Mouse (Mus musculus): Measurements from ENCODE around the gene Unc80. TPM values are rescaled to one million over a fixed set of nuclear protein-coding genes. Genes with fewer than 3 reads are reported as not detected.

Gene Unc80
- polyA plus RNA-seq, 1 experiment from 2014 or later, result 0.27 TPM

DNA sequence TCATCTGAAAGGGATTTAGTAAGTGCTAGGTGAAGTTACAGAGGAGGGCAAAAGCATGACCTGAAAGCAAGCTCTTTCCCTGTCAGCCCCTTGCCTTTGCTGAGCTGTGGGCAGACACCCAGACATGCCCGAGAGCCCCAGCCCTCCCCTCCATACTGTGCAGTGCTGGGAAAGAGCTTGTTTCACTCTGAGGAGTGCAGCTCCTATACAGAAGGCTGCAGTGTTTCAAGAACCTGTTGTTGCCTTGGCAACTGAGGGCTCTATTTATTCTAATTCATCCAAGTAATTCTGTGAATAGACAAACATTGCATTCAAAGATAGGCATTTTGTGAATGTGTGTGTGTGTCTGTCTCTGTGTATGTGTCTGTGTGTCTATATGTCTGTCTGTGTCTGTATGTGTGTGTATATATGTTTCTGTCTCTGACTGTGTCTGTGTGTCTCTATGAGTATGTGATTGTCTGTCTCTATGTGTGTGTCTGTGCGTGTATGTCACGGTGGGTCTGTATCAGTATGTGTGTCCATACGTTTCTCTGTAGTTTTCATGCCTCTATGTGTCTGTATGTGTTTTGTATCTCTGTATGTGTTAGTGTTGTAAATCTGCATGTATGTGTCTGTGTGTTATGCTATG, 187.1 kb downstream of the Unc80 start:
- Histone ChIP-seq H3K27ac (ENCODE audit: low read length) (no peak overlapping the region), H3K9ac (ENCODE audit: low read depth, low read length) (no peak overlapping the region), H3K9me3 (ENCODE audit: control insufficient read depth, low read length) (no peaks in the 10 kb centered on the region), H3K4me1 (ENCODE audit: control insufficient read depth, insufficient read depth, low read length) (no peaks in the 10 kb centered on the region), H3K36me3 (ENCODE audit: control insufficient read depth, insufficient read depth, low read length) (no peaks in the 10 kb centered on the region), H3K27me3 (replicated peaks; ENCODE audit: control insufficient read depth, insufficient read depth, low read length) (no peaks in the 10 kb centered on the region), H3K4me3 (ENCODE audit: low read length) (no peak overlapping the region), H3K4me2 (ENCODE audit: low read depth, low read length) (no peak overlapping the region)
- ATAC-seq, result no peak
- WGBS, result 58% methylated on average over 4 of the region's 4 CpGs

DNA sequence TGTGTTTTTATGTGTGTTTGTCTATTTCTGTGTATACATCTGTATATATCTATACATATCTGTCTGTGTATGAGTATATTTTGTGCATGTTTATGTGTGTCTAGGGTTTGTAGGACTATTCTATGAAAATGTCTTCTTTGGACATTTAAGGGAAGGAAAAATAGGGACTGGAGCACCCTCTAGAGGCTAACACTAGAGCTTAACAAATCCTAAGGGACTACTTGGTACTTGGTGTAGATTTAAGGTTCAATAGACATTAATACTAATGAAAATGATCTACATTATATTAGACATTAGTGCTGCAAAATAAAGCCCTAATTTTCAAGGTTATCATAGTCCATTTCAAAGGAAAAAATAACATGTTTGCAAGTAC, 187.6 kb downstream of the Unc80 start:
- no peak for ATAC-seq
- no peak overlapping the region for H3K4me3 ChIP-seq (ENCODE audit: low read length)

DNA sequence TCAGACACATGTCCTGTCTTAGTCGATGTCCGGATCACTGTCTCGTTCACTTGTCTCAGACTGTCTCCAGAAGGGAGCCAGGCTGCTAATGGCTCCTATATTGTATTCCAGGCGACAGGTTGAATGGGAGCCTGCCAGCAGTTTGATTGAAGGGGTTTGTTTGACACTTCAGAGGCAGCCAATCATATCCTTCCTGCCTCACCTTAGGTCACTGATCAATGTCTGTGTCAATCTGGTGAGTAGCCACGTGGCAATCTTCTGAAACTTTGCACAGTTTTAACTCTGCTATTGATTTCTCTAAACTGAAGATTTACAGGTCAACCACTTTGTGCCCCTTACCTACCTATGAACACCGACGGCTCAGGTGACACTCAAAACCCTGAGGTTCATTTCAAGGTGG, 203.3 kb downstream of the Unc80 start:
- Histone ChIP-seq H3K27ac (ENCODE audit: low read length) (no peak overlapping the region), H3K36me3 (ENCODE audit: control insufficient read depth, insufficient read depth, low read length) (no peaks in the 10 kb centered on the region), H3K27me3 (replicated peaks; ENCODE audit: control insufficient read depth, insufficient read depth, low read length) (no peaks in the 10 kb centered on the region), H3K4me3 (ENCODE audit: low read length) (no peak overlapping the region), H3K4me2 (ENCODE audit: low read depth, low read length) (no peak overlapping the region), H3K4me1 (ENCODE audit: control insufficient read depth, insufficient read depth, low read length) (no peaks in the 10 kb centered on the region), H3K9me3 (ENCODE audit: control insufficient read depth, low read length) (no peaks in the 10 kb centered on the region), H3K9ac (ENCODE audit: low read depth, low read length) (no peak overlapping the region)
- ATAC-seq, result no peak
- 64% methylated on average over 7 of the region's 7 CpGs for WGBS

More for the DNA sequence above, 187.6 kb downstream of the Unc80 start:
- Histone ChIP-seq H3K4me2 (ENCODE audit: low read depth, low read length) (no peak overlapping the region), H3K9ac (ENCODE audit: low read depth, low read length) (no peak overlapping the region), H3K27me3 (replicated peaks; ENCODE audit: control insufficient read depth, insufficient read depth, low read length) (no peaks in the 10 kb centered on the region), H3K27ac (ENCODE audit: low read length) (no peak overlapping the region), H3K4me1 (ENCODE audit: control insufficient read depth, insufficient read depth, low read length) (no peaks in the 10 kb centered on the region), H3K9me3 (ENCODE audit: control insufficient read depth, low read length) (no peaks in the 10 kb centered on the region), H3K36me3 (ENCODE audit: control insufficient read depth, insufficient read depth, low read length) (no peaks in the 10 kb centered on the region)

DNA sequence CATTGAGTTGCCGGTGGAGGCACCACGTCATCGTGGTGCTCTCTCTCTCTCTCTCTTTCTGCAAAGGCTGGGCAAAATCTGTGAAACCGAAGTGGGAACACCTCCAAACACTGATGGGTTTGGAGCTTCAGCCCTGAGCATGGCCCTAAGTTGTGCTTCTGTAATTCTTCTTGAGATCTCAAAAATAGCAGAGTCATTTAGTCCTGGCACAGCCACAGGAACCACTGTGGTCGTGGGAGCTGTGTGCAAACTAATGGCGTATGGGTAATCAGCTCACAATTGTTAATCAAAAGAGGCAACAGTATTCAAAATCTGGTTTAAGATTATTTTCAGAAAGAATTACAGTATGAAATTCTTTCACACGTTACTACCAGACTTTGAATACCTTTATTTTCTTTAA, 204.6 kb downstream of the Unc80 start:
- no peak overlapping the region for H3K27ac ChIP-seq (ENCODE audit: low read length)
- no peak overlapping the region for H3K9ac ChIP-seq (ENCODE audit: low read depth, low read length)
- WGBS, result 81% methylated on average over 7 of the region's 7 CpGs
- H3K36me3 ChIP-seq (ENCODE audit: control insufficient read depth, insufficient read depth, low read length), result no peaks in the 10 kb centered on the region
- H3K9me3 ChIP-seq (ENCODE audit: control insufficient read depth, low read length), result no peaks in the 10 kb centered on the region
- ATAC-seq, result no peak
- H3K4me1 ChIP-seq (ENCODE audit: control insufficient read depth, insufficient read depth, low read length), result no peaks in the 10 kb centered on the region
- no peak overlapping the region for H3K4me2 ChIP-seq (ENCODE audit: low read depth, low read length)
- no peak overlapping the region for H3K4me3 ChIP-seq (ENCODE audit: low read length)
- no peaks in the 10 kb centered on the region for H3K27me3 ChIP-seq (replicated peaks; ENCODE audit: control insufficient read depth, insufficient read depth, low read length)

DNA sequence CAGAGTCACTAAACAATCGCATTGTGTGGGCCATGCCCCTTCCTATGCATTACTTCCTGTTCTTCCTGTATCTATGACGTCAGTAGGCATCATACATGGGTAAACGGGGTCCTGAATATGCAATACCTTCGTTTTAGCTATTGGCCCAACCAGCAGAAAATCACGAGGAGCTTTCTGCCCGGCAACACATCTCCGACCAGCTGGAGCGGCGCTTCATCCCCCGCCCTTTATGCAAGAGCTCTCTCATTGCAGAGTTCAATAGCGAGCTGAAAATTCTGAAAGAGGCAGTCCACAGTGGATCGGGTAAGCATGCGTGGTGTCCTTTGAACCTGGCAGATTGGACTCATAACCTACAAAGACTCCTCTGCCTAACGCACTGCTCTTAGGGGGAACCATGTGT, 209.8 kb downstream of the Unc80 start:
- no peak overlapping the region for H3K4me3 ChIP-seq (ENCODE audit: low read length)

DNA sequence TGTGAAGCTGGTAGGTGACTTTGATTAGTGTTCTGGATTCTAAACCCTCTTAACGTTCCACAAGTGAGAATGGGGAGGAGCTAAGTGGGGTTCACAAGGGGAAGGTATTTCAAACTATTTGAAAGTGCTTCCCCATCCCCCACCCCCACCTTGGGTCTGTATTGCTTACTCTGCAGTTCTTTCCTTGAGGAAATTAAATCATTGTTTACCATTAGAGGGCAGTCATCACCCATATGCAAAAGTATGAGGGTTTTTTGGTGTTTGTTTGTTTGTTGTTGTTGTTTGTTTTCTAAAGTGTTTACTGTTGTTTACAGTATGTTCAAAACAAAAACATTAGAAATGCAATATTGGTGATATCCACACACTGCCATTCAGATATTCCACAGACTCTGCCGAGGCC, 210.5 kb downstream of the Unc80 start:
- WGBS, result 35% methylated on average over 2 of the region's 2 CpGs

More for the DNA sequence above, 209.8 kb downstream of the Unc80 start:
- Histone ChIP-seq H3K9me3 (ENCODE audit: control insufficient read depth, low read length) (no peaks in the 10 kb centered on the region), H3K9ac (ENCODE audit: low read depth, low read length) (no peak overlapping the region), H3K36me3 (ENCODE audit: control insufficient read depth, insufficient read depth, low read length) (no peaks in the 10 kb centered on the region), H3K4me2 (ENCODE audit: low read depth, low read length) (no peak overlapping the region), H3K27me3 (replicated peaks; ENCODE audit: control insufficient read depth, insufficient read depth, low read length) (no peaks in the 10 kb centered on the region), H3K27ac (ENCODE audit: low read length) (no peak overlapping the region), H3K4me1 (ENCODE audit: control insufficient read depth, insufficient read depth, low read length) (no peaks in the 10 kb centered on the region)
- no peak for ATAC-seq
- WGBS, result 79% methylated on average over 14 of the region's 14 CpGs

DNA sequence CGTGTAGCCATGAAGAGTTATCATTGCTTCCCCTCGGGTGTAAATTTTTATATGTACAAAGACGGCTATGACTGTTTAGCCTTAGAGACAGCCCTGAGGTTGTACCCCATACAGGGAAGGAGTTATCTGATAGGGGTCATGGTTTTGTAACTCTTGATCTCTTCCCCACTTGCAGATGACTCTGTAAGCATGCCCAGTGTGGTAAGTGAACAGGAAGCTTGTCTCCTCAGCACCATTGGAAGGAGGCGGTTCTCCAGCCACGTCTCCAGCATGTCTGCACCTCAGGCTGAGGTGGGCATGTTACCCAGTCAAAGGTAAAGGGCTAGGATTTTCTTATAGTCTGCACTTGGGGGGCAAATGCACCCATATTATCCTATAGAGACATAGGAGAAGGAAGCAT, 214.8 kb downstream of the Unc80 start:
- no peak for ATAC-seq
- 89% methylated on average over 5 of the region's 5 CpGs for WGBS
- no peaks in the 10 kb centered on the region for H3K4me1 ChIP-seq (ENCODE audit: control insufficient read depth, insufficient read depth, low read length)

More for the DNA sequence above, 210.5 kb downstream of the Unc80 start:
- H3K4me3 ChIP-seq (ENCODE audit: low read length), result no peak overlapping the region
- no peak overlapping the region for H3K9ac ChIP-seq (ENCODE audit: low read depth, low read length)
- H3K36me3 ChIP-seq (ENCODE audit: control insufficient read depth, insufficient read depth, low read length), result no peaks in the 10 kb centered on the region
- no peaks in the 10 kb centered on the region for H3K27me3 ChIP-seq (replicated peaks; ENCODE audit: control insufficient read depth, insufficient read depth, low read length)
- no peaks in the 10 kb centered on the region for H3K9me3 ChIP-seq (ENCODE audit: control insufficient read depth, low read length)
- no peak overlapping the region for H3K4me2 ChIP-seq (ENCODE audit: low read depth, low read length)
- ATAC-seq, result no peak
- no peaks in the 10 kb centered on the region for H3K4me1 ChIP-seq (ENCODE audit: control insufficient read depth, insufficient read depth, low read length)
- H3K27ac ChIP-seq (ENCODE audit: low read length), result no peak overlapping the region

DNA sequence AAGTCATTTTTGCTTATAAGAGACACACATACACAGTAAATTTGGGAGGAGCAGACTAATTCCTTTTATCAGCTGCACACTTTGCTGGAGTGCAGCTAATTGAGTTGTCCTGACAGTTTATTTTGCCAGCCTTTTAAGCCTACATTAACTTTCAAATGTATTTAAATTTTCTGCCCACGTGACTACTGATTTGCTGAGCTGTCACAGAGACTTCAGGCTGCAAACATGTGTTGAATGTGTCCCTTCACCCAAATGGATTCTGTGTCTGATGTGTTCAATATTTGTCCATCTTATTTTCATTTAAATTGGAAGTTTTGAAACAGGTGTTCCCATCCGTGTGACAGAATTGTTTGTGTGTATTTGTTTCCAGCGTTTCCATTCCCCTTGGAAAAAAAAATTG, 223.6 kb downstream of the Unc80 start:
- H3K4me2 ChIP-seq (ENCODE audit: low read depth, low read length), result no peak overlapping the region
- 71% methylated on average over 3 of the region's 3 CpGs for WGBS
- no peak overlapping the region for H3K4me3 ChIP-seq (ENCODE audit: low read length)
- no peak overlapping the region for H3K9ac ChIP-seq (ENCODE audit: low read depth, low read length)
- no peak overlapping the region for H3K27ac ChIP-seq (ENCODE audit: low read length)
- H3K27me3 ChIP-seq (replicated peaks; ENCODE audit: control insufficient read depth, insufficient read depth, low read length), result no peaks in the 10 kb centered on the region
- H3K4me1 ChIP-seq (ENCODE audit: control insufficient read depth, insufficient read depth, low read length), result no peaks in the 10 kb centered on the region
- no peak for ATAC-seq
- H3K9me3 ChIP-seq (ENCODE audit: control insufficient read depth, low read length), result no peaks in the 10 kb centered on the region
- H3K36me3 ChIP-seq (ENCODE audit: control insufficient read depth, insufficient read depth, low read length), result no peaks in the 10 kb centered on the region

More for the DNA sequence above, 214.8 kb downstream of the Unc80 start:
- no peaks in the 10 kb centered on the region for H3K27me3 ChIP-seq (replicated peaks; ENCODE audit: control insufficient read depth, insufficient read depth, low read length)
- H3K9ac ChIP-seq (ENCODE audit: low read depth, low read length), result no peak overlapping the region
- H3K36me3 ChIP-seq (ENCODE audit: control insufficient read depth, insufficient read depth, low read length), result no peaks in the 10 kb centered on the region
- no peaks in the 10 kb centered on the region for H3K9me3 ChIP-seq (ENCODE audit: control insufficient read depth, low read length)
- no peak overlapping the region for H3K4me3 ChIP-seq (ENCODE audit: low read length)
- no peak overlapping the region for H3K4me2 ChIP-seq (ENCODE audit: low read depth, low read length)
- no peak overlapping the region for H3K27ac ChIP-seq (ENCODE audit: low read length)

DNA sequence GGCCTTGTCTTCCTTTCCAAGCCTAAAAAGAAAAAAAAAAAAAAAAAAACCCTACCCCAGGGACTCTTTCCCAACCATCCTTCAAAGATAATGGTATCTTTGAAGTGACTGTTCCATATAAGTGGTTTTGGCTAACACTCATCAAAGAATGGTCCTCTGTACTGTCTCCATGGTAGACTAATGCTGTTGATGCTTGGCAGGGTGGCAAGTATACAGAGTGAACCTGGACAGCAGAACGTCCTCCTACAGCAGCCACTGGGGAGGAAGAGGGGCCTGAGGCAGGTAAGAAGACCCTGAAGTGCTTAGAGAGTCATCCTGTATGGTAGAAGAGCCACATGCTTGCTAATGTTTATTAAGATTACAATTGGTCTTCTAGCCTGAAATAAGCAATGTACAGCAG, 224.1 kb downstream of the Unc80 start:
- Histone ChIP-seq H3K9me3 (ENCODE audit: control insufficient read depth, low read length) (no peaks in the 10 kb centered on the region), H3K27me3 (replicated peaks; ENCODE audit: control insufficient read depth, insufficient read depth, low read length) (no peaks in the 10 kb centered on the region), H3K9ac (ENCODE audit: low read depth, low read length) (no peak overlapping the region), H3K4me1 (ENCODE audit: control insufficient read depth, insufficient read depth, low read length) (no peaks in the 10 kb centered on the region), H3K4me2 (ENCODE audit: low read depth, low read length) (no peak overlapping the region), H3K4me3 (ENCODE audit: low read length) (no peak overlapping the region), H3K27ac (ENCODE audit: low read length) (no peak overlapping the region), H3K36me3 (ENCODE audit: control insufficient read depth, insufficient read depth, low read length) (no peaks in the 10 kb centered on the region)
- 69% methylated on average over 1 of the region's 1 CpGs for WGBS
- ATAC-seq, result no peak

DNA sequence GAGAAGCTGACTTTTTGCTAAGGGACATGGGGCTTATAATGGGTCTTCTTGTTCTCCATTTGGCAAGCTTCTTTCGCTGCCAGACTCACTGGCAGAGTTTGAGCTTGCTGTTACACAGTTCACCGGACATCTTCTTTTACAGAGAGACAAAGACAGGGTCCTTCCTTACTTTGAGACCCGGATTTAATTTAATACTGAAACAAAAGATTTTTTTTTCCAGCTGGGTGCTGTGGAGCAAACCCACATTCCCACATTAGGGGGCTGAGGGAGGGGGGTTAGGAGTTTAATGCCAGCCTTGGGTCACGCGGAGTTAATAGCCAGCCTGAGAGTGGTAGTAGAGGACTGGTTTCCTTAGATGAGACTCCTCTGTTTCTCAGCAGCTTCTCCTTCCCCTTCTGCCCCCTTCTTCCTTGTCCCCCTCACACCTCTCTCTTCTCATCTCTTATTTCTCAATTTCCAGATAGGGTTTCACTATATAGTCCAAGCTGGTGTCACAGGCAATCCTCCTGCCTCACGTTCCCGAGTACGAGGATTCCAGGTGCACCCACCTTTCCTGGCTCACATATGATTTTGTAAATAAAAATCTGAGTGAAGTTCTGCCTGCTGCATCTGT, 224.7 kb downstream of the Unc80 start:
- Histone ChIP-seq H3K4me1 (ENCODE audit: control insufficient read depth, insufficient read depth, low read length) (no peaks in the 10 kb centered on the region), H3K27ac (ENCODE audit: low read length) (no peak overlapping the region), H3K9me3 (ENCODE audit: control insufficient read depth, low read length) (no peaks in the 10 kb centered on the region), H3K4me3 (ENCODE audit: low read length) (no peak overlapping the region), H3K9ac (ENCODE audit: low read depth, low read length) (no peak overlapping the region), H3K36me3 (ENCODE audit: control insufficient read depth, insufficient read depth, low read length) (no peaks in the 10 kb centered on the region), H3K4me2 (ENCODE audit: low read depth, low read length) (no peak overlapping the region), H3K27me3 (replicated peaks; ENCODE audit: control insufficient read depth, insufficient read depth, low read length) (no peaks in the 10 kb centered on the region)
- WGBS, result 83% methylated on average over 8 of the region's 8 CpGs
- ATAC-seq, result no peak
